Mouse (Mus musculus) left cerebral cortex, adult 18-20 months (tissue): ENCODE data around the gene Serpinb2. TPM values are rescaled to one million over a fixed set of nuclear protein-coding genes. Genes with fewer than 3 reads are reported as not detected.
A peak's percentile ranks its signal among the peaks of the same experiment; 100 is the strongest.

ENCODE experiments used
- DNase-seq, 2 experiments: peaks; one replicate each; pipeline ENCODE4 v3.0.0; 2021 to 2022; ENCODE audit warnings: low spot score in 2 of 2, mixed read lengths in 1 of 2
- total RNA-seq, 2 experiments: library from RNA; stranded (reverse); gene quantifications; 2 replicates each; pipeline ENCODE4 v1.2.3; 2021

Serpinb2 gene
- total RNA-seq, 2 experiments from 2014 or later: 0.23 TPM; not detected in 1

DNA sequence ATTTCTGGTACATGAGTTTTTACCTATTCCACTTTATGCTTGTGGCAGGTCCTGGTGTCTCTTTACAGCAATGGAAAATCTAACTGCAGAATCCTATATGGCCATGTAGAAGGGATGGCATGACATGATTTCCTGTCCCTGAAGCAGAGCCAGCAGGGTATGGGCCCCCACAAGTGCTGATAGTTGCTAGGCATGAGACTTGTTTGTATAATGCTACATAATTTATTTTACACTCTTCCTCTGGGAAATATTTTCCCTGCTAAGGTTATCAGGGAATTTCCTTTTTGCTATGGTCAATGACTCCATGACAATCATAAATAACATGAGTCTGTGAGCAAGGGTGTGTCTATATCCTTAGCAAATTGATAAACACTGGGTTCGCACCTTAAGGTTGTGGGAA lies 66.3 kb downstream of the Serpinb2 start:
- no peak for DNase-seq

DNA sequence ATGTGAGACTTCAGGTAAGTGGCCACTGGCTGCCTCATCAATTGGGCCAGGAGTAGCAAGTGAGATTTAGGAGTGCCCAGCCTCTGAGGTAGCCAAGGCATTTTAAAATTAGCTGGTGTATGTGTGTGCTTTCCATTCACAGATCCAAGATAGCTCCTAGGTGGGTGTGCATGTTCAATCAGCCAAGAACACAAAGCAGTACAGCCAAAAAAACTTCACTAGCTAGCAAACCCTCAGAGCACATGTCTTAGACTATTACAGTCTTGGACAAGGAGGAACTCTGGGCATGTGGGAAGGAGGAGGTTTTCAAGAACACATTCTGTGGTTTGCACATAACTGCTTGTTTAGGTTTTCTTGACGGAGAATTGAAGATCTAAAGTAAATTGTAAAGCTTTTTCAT lies 70.0 kb downstream of the Serpinb2 start:
- peak; percentile 37 to 62 for DNase-seq

DNA sequence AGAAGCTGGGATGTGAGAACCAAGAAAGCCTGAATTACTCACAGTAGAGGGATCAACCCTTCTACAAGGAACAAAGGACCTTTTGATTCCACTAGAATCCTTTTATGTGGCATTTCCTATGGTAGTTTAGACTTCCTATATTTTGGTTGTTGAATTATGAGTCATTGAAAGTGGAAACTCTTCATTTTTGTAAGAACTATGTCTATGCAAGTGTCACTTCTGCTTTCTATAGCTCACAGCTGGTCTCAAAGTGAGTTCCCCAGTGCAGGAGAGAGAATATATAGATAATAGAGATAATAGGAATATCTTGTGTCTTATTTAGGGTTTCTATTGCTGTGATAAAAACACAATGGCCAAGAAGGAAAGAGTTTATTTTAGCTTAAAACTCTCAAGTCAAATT lies 71.7 kb downstream of the Serpinb2 start:
- DNase-seq: no peak

DNA sequence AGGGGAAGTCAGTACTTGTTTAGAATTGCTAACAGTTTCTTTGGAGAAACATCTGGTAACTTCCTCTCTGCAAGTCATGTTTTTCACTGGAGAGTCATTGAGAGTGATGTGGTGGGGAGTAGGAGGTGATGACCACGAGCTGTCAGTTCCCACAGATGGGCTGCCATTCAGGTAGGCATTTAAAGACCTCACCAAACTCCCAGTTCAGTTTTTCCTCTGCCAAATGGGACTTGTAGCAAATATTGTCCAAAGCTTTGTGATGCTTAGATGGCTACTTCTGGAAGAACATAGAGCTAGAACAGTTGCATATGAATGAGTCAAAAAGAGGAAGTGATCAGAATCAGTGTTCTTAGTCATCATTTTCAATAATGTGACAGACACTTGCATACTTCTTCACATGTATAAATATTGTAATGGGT lies 72.7 kb downstream of the Serpinb2 start:
- no peak for DNase-seq

DNA sequence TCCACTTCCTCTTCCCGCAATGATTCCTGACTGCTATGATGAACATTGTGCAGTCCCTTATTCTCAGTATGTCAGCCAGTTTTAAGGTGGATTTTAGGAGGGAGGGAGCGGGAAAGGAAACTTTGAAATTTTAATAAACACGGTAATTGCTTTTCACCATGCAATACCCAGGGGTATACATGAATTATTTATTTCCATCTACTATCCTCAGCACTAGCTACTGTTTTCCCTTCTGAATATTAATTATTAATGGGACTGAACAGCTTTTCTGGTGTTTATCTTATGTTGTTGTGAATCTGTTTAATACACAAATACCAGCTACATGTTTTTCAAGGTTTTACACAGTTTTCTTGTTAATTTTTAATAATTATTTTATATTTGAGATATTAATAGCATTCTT lies 73.7 kb downstream of the Serpinb2 start:
- DNase-seq: no peak

Other genes with a start within 250 kb of the Serpinb2 start
- not detected for gene Serpinb3b, start 233.1 kb upstream of the Serpinb2 start, total RNA-seq
- not detected for gene Serpinb3c, start 233.1 kb upstream of the Serpinb2 start, total RNA-seq
- not detected for gene Serpinb11, start 150.2 kb upstream of the Serpinb2 start, total RNA-seq
- not detected for gene Serpinb7, start 111.8 kb upstream of the Serpinb2 start, total RNA-seq
- gene Serpinb8, start 78.6 kb downstream of the Serpinb2 start, total RNA-seq: 10 to 100 TPM; 11.7 to 12.9 TPM